Mouse (Mus musculus) heart, postnatal 14 days (tissue): Measurements from ENCODE around the gene Vps13d. TPM values are rescaled to one million over a fixed set of nuclear protein-coding genes. Genes with fewer than 3 reads are reported as not detected.
A peak's percentile ranks its signal among the peaks of the same experiment; 100 is the strongest.

Experiments
- DNase-seq, 2 experiments: peaks; one replicate each; pipeline ENCODE4 v3.0.0; 2021 to 2022
- intact Hi-C: fragments of 180-260 bp; cut with DNase I; formaldehyde crosslinking; loops from one replicate; pipeline ENCODE4 v1.15.1; 2025
- long read RNA-seq, 2 experiments: library from polyadenylated mRNA; stranded (forward); transcript quantifications; one replicate each; pipeline ENCODE4 v2.0.0; 2021
- total RNA-seq, 2 experiments: library from RNA; stranded (reverse); gene quantifications; 2 replicates each; pipeline ENCODE4 v1.2.3; 2021

The Vps13d gene
- total RNA-seq, result 10 to 100 TPM; 72.5 to 74.9 TPM
- long read RNA-seq, experiment 1, partial matches to known transcripts, result 6 of 13 reads
- long read RNA-seq, experiment 1, other reads (novel, unspliced or antisense), result 6 of 13 reads
- long read RNA-seq, experiment 2, partial matches to known transcripts, result 4 of 11 reads
- long read RNA-seq, experiment 2, other reads (novel, unspliced or antisense), result 6 of 11 reads

DNA sequence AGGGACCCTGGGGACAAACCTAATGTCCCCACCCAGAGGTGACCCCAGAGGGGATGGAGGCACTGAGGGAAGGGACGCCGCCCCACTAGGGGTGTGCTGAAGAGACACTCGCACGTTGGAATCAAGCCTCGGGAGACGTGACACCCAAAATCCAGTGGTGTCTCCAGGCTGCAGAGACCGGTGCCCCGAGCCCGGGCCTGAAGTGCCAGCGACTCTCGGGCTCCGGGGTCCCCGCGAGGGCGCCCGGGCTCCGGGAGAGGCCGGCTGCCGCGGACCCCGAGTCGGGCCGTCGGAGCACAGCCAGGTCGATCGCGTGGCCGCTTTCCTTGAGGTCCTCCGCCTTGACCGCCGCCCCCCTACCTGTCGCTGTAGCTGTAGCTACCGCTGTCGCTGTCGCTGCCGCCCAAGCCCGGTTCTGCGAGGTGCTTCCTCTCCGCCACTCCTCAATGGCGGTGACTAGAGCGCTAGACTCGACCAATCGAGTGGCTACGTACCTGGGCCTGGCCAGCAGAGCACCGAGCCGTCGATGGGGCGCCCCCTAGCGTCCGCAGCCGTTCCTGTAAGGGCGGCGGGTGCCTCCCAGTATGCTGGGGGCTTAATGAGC is at the start of gene Vps13d:
TSS of gene Vps13d (minus strand) at position 447 of the 604 bp plus-strand sequence.
- DNase-seq, result peak; percentile 93 to 96
- intact Hi-C loops, result no loop called here

DNA sequence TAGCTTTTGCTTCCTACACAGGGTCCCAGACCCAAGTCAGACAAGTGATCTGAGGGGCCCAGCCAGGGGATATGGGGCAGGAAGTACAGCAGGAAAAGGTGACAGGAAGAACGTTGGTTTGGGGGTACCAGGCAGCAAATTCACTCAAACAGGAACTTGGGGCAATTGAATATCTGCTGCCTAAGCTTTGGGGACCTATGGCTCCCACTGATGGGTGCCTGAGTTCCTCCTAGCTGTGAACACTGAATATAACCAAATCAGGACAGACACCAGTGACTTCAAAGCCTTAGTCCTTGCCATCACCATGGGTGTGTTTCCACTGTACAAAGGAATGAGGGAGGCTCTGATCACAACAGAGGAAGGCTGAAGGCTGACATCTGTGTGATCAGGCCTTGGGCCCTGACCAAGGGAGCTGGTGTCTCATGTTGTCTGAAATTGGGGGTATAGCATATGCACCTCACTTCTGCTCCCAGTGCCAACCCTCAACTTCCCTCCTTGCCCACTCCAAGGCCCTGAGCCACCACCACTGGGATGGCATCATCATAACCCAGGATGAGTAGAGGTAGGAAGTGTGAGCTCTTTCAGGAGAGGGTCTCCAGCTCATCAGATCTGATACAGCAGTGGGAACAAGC is 48.0 kb upstream of the Vps13d start:
- DNase-seq, result no peak
- intact Hi-C loops, result no loop called here

DNA sequence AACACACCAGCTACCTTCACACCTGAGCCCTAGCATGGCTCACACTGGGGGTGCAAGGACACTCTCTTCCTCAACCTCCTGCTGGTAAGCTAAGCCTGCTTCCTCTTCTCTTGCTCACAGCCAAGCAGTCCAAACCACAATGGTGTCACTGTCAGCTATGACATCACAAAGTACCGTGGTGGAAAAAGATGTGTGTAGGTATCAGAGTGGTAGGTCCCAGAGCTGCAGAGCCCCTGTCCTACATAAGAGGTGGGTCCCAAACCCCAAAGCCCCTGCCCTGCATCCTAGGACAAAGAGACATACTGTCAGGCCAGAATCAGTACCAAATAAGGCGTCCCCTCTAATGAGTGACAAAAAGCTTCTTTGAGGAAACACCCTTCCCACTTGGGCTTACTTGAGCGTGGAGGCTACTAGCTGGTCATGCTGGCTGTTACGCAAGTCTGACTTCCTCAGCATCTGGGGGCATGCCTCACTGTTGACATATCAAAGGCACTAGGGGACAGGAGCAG is 46.0 kb upstream of the Vps13d start:
- intact Hi-C loops, result no loop called here
- peak in 1 of 2 experiments; percentile 28 for DNase-seq

DNA sequence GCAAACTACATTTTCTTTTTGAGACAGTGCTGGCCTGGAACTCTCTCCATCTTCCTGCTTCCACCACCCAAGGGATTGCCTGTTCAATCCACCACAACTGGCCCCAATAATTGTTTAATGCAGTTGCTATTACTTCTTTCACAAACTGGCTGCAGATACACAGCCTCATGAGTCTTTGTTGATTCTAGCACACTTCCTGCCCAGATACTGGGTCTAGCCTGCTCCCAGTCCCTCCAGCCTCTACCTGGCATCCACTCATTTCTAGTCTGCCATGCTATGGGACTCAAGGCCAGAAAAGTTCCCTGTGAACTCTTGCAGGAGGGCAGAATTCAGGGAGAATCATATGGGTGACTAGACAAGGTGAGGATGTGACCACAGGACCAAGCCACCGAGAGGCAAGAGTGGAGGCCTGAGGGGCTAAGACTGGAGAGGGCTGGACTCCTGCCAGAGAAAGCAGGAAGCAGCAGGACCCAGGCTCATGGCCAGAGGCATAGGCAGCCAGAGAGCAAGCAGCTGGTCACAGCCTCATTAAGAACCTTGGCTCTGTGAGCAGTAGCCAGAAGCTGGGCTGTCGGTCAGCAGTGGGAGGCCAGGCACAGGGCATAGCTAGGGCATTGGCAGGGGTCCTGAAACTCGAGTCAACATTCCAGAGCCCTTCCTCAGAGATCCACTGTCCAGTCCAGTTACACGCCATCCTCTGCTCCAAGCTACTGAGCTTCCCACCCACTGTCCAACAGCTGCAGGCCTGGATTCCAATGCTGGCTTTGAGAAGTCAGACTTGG is 44.4 kb upstream of the Vps13d start:
- peak; percentile 80 to 87 for DNase-seq
- intact Hi-C loops, result no loop called here

DNA sequence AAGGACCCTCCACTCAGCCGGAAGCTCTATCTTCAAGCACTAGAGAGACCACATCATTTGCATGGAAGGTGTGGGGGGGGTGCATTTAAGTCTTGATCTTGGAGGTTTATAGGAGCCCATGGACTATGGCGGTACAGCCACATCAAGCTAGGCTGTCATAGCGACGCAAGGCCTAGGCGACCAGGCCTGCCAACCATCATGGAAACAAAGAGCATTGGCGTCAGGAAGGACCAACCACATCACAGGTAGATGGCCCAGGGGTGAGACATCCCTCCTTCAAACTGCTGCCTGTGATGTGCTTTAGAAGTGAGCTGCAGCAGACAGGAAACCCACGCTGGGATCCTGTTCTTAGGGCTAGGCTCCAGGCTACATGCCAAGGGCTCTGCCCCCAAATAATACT is 41.2 kb upstream of the Vps13d start:
- intact Hi-C loops, result no loop called here
- DNase-seq, result no peak

DNA sequence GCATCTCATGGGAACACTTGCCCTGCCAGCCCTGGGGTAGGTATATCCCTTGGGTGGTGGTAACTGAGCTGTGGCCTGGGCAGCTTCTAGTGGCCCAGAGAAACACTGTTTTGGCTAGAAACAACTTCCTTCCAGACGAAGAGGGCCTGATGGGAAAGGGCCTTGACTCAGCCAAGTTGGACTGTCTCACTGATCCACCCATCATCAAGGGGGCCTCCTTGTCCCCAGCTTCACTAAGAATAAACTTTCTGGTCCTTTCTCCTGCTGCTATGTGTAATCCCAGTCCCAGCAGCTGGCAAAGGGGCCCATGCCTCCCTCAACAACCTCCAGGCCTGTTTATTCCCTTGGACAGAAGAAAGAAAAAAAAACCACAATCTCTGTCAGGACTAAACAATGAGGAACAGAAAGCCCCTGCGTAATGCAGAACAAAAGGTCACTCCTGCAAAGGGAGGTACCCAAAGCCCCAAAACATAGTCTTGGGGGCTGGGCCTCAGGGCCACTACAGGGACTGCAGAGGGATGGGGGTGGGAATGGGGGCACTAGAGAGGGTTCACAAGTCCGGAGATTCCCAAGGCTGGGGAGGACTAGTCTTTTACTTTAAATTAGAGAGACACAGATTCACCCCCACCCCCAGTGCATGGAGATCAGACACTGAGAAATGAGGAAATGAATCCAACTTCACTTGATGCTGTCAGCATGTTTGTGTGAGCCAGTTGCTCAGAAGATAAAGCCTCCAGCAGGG is 38.9 kb upstream of the Vps13d start:
- intact Hi-C loops, result no loop called here
- DNase-seq, result peak; percentile 45 to 46

DNA sequence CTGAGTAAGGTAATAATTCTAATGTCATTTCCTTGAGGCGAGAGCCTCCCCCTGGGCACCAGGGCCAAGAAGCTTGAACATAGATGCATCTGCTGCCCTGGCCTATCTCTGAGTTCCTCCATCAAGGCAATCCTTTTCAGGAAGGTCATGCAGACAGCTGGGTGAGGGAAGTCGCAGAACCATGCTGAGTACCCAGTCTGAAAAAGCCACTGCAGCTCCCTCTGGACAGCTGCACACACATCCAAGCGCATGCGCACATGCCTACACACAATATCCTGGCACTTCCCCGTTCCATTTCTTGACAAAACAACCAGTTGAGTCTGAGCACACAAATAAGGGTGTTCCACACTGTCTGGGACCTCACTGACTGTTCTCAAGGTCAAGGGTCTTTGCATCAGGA is 36.9 kb upstream of the Vps13d start:
- DNase-seq, result no peak
- intact Hi-C loops, result no loop called here

DNA sequence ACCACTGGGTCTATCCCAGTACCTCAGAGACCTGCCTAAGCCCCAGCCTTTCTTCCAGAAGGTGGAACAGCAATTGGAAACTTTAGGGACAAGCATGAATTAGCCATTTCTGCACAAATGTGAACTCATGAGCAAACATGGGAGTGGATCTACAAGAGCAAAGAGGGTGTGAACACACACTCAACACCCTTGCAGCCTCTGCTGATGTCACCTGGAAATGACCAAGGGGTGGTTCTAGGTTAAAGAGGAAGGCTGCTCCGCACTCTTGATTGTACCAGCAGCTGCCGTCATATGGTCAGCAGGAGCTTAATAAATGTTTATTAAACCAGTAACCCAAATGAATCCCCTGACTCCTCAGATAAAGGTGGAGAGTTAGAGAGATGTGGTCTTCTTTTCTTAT is 35.8 kb upstream of the Vps13d start:
- intact Hi-C loops, result no loop called here
- no peak for DNase-seq

DNA sequence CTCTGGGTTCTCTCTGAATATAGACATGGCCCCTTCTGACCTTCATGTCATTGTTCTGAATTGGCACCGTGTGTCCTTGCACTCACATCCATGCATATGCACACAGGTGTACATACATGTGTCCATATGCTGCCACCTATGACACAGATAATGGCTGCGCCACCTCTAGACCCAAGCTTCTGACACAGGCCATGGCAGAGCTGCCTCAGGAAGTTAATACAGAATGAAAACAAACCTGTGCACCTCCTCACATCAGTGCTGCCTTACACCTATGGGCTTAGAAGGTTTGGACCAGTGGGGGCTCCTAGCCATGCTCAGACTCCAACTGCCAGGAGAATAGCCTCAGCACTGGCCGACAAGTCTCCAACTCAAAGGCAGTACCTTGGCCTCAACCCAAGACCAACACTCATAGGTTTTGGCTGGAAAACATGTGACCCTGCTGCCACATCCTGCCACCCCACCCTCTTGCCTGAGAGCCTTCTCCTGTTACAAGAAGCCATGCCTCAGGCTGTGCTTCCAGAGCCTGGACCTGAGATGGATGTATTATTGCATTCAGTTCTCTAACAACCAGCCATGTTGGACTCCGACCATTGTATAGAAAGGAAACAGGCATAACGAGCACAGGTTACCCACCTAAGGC is 34.8 kb upstream of the Vps13d start:
- intact Hi-C loops, result no loop called here
- DNase-seq, result no peak

DNA sequence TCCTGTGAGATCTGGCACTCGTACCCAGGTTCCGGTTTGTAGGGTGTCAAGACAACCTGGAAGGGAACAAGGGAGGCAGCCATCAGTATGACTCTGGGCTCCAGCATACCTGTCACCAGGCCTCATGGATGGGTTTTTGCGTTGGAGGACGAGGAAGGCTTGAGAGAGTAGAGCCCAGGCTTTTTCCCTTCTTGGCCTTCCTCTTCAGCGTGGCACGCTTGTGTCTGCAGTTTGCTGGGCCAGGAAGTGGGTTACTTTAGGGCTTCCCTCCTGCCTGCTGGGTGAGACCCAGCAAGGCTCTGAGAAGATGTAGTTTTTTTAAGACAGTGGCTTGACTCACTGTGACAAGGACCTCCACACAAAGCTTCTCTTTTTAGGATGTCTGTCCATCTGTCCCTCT is 34.2 kb upstream of the Vps13d start:
- intact Hi-C loops, result no loop called here
- DNase-seq, result no peak

DNA sequence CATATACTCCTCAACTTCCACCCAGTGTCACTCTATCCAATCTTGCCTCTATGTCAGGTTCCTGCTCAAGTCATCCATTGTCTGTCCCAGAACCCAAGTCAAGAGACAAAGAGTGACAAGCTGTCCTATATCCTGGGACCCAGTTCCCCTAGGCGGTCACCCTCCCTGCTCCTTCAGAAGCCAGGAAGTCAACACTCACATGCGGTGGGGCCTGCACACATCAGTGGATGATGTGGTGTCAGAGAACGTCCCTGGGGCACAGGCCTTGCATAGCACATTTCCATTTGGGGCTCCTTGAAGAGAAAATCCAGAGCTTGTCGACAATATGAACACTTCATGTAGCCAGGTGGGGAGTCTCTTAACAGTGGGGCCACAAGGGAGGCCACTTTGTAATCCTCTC is 29.8 kb upstream of the Vps13d start:
- intact Hi-C loops, result no loop called here
- no peak for DNase-seq

DNA sequence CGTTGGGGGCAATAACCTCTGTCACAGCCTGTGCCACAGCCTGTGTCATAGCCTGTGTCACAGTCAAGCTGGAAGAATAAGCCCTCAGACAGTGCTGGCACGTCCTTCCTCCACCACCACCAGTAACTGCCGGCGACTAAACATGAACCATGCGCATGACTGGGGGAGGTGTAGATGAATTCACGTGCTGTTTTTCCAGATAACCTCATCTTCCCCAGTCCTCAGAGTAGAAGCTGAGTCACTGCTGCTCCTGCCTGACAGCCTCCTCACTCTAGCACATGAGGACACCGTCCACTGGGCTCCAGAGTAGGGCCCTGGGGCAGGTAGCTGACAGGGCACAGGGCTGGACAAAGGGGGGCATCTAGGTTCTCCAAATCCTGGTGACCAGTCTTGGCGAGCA is 27.3 kb upstream of the Vps13d start:
- intact Hi-C loops, result no loop called here
- DNase-seq, result no peak

DNA sequence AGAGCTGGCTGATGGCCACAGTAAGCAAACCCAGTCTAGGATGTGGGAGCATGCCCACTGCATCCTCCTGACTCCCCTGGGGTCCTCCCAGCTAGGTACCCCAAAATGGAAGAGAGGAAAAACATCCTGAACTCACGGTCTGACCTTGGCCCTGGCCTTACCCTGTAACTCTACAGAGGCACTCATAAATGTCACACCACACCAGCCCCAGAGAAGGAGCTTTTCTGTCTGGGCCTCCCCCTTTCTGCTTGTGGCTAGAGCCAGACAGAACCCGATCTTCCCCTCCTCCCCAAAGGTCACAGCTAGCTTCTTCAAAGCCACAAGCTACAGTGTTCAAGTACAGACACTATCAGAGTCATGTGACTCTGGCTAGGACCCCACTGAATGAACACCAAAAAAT is 26.6 kb upstream of the Vps13d start:
- intact Hi-C loops, result no loop called here

DNA sequence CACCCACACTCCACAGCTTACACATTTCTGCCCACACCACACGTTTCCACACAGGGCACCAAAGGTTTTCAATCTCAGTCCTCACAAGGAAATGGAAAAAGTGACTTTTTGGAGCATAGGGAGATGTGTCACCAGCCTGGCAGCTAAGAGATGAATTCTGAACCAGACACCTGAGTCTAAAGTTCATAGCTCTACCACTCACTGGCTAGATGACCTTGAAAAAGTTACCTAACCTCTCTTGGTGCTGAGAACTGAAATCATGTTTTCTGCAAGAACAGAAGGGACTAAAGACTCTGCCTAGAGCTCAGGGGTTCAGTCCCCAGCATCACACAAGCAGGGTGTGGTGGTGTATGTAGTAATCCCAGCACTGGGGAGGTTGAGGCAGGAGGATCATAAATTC is 25.2 kb upstream of the Vps13d start:
- DNase-seq, result no peak
- intact Hi-C loops, result no loop called here

More for the DNA sequence above, 26.6 kb upstream of the Vps13d start:
- DNase-seq, result no peak

DNA sequence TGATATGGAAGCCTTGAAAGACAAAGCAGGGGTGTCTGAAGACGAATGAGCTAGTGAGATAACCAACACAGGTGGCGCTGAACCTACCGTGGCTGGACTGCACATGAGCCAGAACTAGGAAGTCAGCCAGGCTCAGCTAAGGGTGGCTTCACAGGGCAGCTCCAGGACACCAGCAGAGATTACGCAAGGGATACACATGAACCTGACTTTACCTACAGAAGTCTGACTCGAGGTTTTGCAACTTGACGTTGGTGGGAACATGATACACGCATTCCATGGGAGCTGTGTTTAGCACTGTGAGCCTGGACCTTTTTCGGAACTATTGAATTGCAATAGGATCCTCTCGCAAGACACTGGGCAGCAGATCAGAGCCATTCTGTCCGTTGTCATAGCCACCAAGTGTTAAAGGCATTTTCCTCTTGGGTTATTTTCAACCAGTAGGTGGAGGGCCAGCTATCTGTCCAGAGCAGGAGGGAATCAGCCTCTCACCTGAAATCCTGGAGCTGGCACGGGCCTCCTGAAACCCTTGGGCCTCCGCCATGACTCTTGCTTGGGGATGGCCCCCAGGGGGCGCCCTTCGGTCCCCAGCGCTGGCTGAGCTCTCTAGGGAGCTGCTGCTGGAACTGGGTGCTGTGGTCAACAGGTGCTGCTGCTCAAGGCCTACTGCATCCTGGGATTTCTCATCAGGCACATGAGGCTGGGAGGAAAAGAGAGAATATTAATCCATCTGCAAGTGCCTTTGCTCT is 24.6 kb upstream of the Vps13d start:
- intact Hi-C loops, result loop anchor here (5.0 kb wide), 1 partner anchor 33 kb away; no protein-coding TSS in a partner anchor
- DNase-seq, result peak; percentile 47 to 55

DNA sequence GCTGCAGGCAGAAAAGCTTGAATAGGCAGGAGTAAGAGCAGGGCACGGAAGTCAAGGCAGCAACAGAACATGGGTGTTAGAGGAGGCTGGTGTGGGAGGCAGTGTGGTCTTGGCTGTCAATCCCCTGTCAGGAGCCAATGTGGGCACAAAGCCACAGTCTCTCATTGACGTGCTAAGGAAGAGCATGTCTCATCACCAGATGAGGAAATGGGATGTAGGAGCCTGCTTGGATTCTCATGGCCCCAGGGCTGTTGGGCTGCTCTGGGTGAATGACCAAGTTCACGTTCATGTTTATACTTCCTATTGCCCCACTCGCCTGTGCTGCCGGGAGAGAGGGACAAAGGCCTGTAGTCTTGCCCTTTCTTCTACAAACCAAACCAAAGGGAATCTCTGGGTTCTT is 23.0 kb upstream of the Vps13d start:
- intact Hi-C loops, result loop anchor here (5.0 kb wide), 1 partner anchor 34 kb away; no protein-coding TSS in a partner anchor
- no peak for DNase-seq

DNA sequence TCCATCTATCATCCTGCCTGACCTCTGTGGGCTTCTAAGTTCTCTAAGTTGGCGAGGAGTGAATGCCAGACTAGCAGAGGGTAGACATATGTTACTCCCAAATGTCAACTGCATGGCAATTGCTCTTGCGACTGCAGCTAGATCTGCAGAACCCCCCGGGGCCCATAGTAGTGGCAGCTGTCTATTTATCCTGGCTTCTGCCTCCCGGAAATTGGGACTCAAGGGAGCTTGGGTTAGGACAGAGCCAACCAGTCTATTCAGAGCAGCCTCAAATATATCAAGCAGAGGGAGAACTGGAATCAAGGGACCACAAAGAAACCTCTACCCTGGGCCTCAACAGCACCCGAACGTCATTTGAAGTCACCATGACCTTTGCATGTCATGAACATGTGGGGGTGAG is 22.2 kb upstream of the Vps13d start:
- no peak for DNase-seq
- intact Hi-C loops, result loop anchor here (5.0 kb wide), 1 partner anchor 35 kb away; no protein-coding TSS in a partner anchor

DNA sequence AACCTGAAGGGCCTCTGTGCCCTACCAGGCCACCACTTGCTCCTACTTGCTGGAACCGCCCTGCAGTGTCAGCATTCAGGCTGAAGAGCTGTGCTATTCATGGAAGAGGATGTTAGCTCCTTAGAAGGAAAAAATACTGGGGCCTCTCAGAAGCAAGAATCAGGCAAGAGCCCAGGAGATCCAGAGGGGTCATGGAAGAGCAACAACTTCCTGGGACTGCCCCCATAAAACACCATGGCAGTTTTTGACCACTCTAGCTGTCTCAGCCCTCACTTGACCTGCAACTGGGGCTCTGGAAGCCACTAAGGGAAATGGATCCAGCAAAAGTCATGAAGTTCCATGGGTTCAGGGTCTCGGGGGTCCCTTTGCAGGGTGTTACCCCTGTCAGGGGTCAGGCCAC is 20.6 kb upstream of the Vps13d start:
- DNase-seq, result no peak
- intact Hi-C loops, result loop anchor here (5.0 kb wide), 1 partner anchor 37 kb away; no protein-coding TSS in a partner anchor

DNA sequence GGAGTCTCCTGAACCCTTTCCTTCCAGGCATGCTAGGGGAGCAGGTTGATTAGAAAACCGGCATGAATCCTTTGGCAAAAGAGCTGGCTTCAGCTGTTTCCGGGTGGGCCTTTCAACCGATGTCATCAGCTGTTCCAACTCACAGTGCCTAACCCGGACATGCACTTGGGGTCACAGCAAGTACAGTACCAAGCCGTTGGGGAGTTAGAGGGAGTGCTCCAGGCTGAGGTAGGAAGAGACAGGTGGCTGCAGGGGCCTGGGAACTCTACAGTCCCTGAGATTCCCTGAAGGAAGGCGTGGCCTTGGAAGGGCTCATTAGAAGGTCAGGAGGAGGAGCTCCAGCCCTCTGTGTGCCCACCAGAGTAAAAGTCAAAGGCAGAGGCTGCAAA is 20.0 kb upstream of the Vps13d start:
- intact Hi-C loops, result loop anchor here (1.0 to 5.0 kb wide), 2 partner anchors 38 to 72 kb away; no protein-coding TSS in a partner anchor
- DNase-seq, result no peak
